Mouse (Mus musculus): ENCODE data around the gene Lrrn1.

Gene Lrrn1

GRCm38 (mm10) chr6:107528877-107529864, at the start of gene Lrrn1:
TSS of gene Lrrn1 (plus strand) at chr6:107529768.
- DNase-seq: peak; percentile 6

GRCm38 (mm10) chr6:107494491-107494890, 35.1 kb upstream of the Lrrn1 start:
- no peak for DNase-seq

- no peak for DNase-seq
These were observed 33.7 kb upstream of the Lrrn1 start for GRCm38 (mm10) chr6:107495830-107496229.

- DNase-seq: no peak
These were observed 15.9 kb upstream of the Lrrn1 start for GRCm38 (mm10) chr6:107513716-107514115.

- DNase-seq: no peak
These were observed 5.6 kb upstream of the Lrrn1 start for GRCm38 (mm10) chr6:107523953-107524352.

GRCm38 (mm10) chr6:107529911-107530431, 403 bp downstream of the Lrrn1 start:
- no peak for DNase-seq

GRCm38 (mm10) chr6:107530621-107531285, 1.2 kb downstream of the Lrrn1 start:
- DNase-seq: no peak

GRCm38 (mm10) chr6:107531526-107532080, 2.0 kb downstream of the Lrrn1 start:
- no peak for DNase-seq

GRCm38 (mm10) chr6:107534533-107534932, 5.0 kb downstream of the Lrrn1 start:
- no peak for DNase-seq

GRCm38 (mm10) chr6:107536631-107537030, 7.1 kb downstream of the Lrrn1 start:
- DNase-seq: no peak

GRCm38 (mm10) chr6:107541222-107541621, 11.7 kb downstream of the Lrrn1 start:
- DNase-seq: no peak

- no peak for DNase-seq
These were observed 12.3 kb downstream of the Lrrn1 start for GRCm38 (mm10) chr6:107541918-107542317.

- DNase-seq: no peak
These were observed 16.7 kb downstream of the Lrrn1 start for GRCm38 (mm10) chr6:107546272-107546671.

GRCm38 (mm10) chr6:107552511-107552910, 22.9 kb downstream of the Lrrn1 start:
- no peak for DNase-seq

GRCm38 (mm10) chr6:107555364-107555763, 25.8 kb downstream of the Lrrn1 start:
- no peak for DNase-seq

- no peak for DNase-seq
These were observed 27.4 kb downstream of the Lrrn1 start for GRCm38 (mm10) chr6:107556996-107557395.

GRCm38 (mm10) chr6:107557806-107558205, 28.2 kb downstream of the Lrrn1 start:
- no peak for DNase-seq

GRCm38 (mm10) chr6:107562255-107562654, 32.7 kb downstream of the Lrrn1 start:
- DNase-seq: no peak

- DNase-seq: no peak
These were observed 37.5 kb downstream of the Lrrn1 start for GRCm38 (mm10) chr6:107566944-107567634.

- DNase-seq: no peak
These were observed 45.0 kb downstream of the Lrrn1 start for GRCm38 (mm10) chr6:107574561-107574960.

- DNase-seq: no peak
These were observed 45.8 kb downstream of the Lrrn1 start for GRCm38 (mm10) chr6:107575405-107575804.

- DNase-seq: no peak
These were observed 47.7 kb downstream of the Lrrn1 start for GRCm38 (mm10) chr6:107577309-107577708.

Data from thymus, postnatal 14 days (tissue).